Mouse (Mus musculus) forebrain, postnatal 0 days (tissue): Measurements from ENCODE around the gene Pik3r2. TPM values are rescaled to one million over a fixed set of nuclear protein-coding genes. Genes with fewer than 3 reads are reported as not detected.

ENCODE experiments used
- ATAC-seq: fragments of 200-750 bp; cut with Nextera tagmentation; 2 replicates; pipeline ENCODE4 v1.8.0; 2017; ENCODE audit warnings: mild to moderate bottlenecking, moderate library complexity
- DNase-seq: peaks from one replicate; pipeline ENCODE4 v3.0.0-alpha.2; 2015
- H3K27ac ChIP-seq: fragments of 300-500 bp; sonication (generic); 2 replicates; pipeline ENCODE4 v1.5.1; 2014; ENCODE audit warnings: low read depth, mild to moderate bottlenecking, antibody characterized with exemption, low read length, moderate library complexity, mixed read lengths
- H3K27me3 ChIP-seq: fragments of 300-500 bp; sonication (generic); 2 replicates; pipeline ENCODE4 v1.6.1; 2014; ENCODE audit warnings: mild to moderate bottlenecking, low read length, mixed read lengths; ENCODE audit not compliant: insufficient read depth
- H3K36me3 ChIP-seq: fragments of 300-500 bp; sonication (generic); 2 replicates; pipeline ENCODE4 v1.6.1; 2014; ENCODE audit warnings: mild to moderate bottlenecking, moderate library complexity; ENCODE audit not compliant: insufficient read depth
- H3K4me1 ChIP-seq: fragments of 300-500 bp; sonication (generic); 2 replicates; pipeline ENCODE4 v1.6.1; 2014; ENCODE audit warnings: antibody characterized with exemption; ENCODE audit not compliant: insufficient read depth
- H3K4me2 ChIP-seq: fragments of 300-500 bp; sonication (generic); 2 replicates; pipeline ENCODE4 v1.6.1; 2014; ENCODE audit warnings: low read depth, mild to moderate bottlenecking, moderate library complexity
- H3K4me3 ChIP-seq: fragments of 300-500 bp; sonication (generic); 2 replicates; pipeline ENCODE4 v1.5.1; 2014; ENCODE audit warnings: low read depth, low read length, mixed read lengths
- H3K9ac ChIP-seq: fragments of 300-500 bp; sonication (generic); 2 replicates; pipeline ENCODE4 v1.6.1; 2014; ENCODE audit warnings: mild to moderate bottlenecking
- H3K9me3 ChIP-seq: fragments of 300-500 bp; sonication (generic); 2 replicates; pipeline ENCODE4 v1.6.1; 2016; ENCODE audit warnings: low read length
- CTCF ChIP-seq: sonication (generic); IDR thresholded peaks from 2 replicates; pipeline ENCODE4 v1.5.1; 2016; ENCODE audit warnings: antibody characterized with exemption, control low read depth, low read depth
- WGBS: fragments of 180-500 bp; shearing (Covaris S2); extraction: QIAGEN DNeasy Blood & Tissue Kit; methylation state at CpG from one replicate; pipeline ENCODE4 v1.1.7; 2014; 5-methylcytosine and 5-hydroxymethylcytosine counted together
- polyA plus RNA-seq: library from polyadenylated mRNA; unstranded; fragments of >200 nt; fragmentation: Nextera tagmentation; extraction: Ambion mirVana; gene quantifications from 2 replicates; pipeline ENCODE4 v1.2.1, GENCODE M21; 2015
- total RNA-seq: library from RNA; depleted of rRNA; stranded (reverse); fragments of >200 nt; gene quantifications from 2 replicates; pipeline ENCODE4 v1.2.3, GENCODE M21; 2014

Gene Pik3r2
- total and polyA plus RNA-seq, 2 experiments from 2014 or later, result 147 to 170 TPM

GRCm38 (mm10) chr8:70820101-70820935 is 43.8 kb upstream of the Pik3r2 start:
- Histone ChIP-seq H3K9ac (no peak overlapping the region), H3K27ac (no peak overlapping the region), H3K4me3 (no peak overlapping the region), H3K4me1 (no peaks in the 10 kb centered on the region), H3K36me3 (no peaks in the 10 kb centered on the region), H3K27me3 (peaks cover 16% of the 10 kb centered on the region), H3K4me2 (no peak overlapping the region), H3K9me3 (0 out of 2 replicates have a peak, but pooled peaks cover 5% of the 10 kb centered on the region)
- peak; percentile 64; the same call in 1 of the 2 replicates for ATAC-seq
- TF ChIP-seq CTCF, result no peak
- WGBS, result 4% methylated on average over 31 of the region's 31 CpGs
- no peak for DNase-seq

- whole genome bisulfite sequencing, result 8% methylated on average over 30 of the region's 30 CpGs
These were observed 40.2 kb upstream of the Pik3r2 start for GRCm38 (mm10) chr8:70816679-70817078.

GRCm38 (mm10) chr8:70812885-70813284 is 36.4 kb upstream of the Pik3r2 start:
- Histone ChIP-seq H3K4me3 (no peak overlapping the region), H3K9me3 (no peaks in the 10 kb centered on the region), H3K9ac (no peak overlapping the region), H3K27ac (no peak overlapping the region), H3K36me3 (no peaks in the 10 kb centered on the region), H3K27me3 (no peaks in the 10 kb centered on the region), H3K4me2 (no peak overlapping the region), H3K4me1 (no peaks in the 10 kb centered on the region)
- no peak for DNase-seq
- ATAC-seq, result no peak
- 67% methylated on average over 4 of the region's 4 CpGs for WGBS
- TF ChIP-seq CTCF, result no peak

More at GRCm38 (mm10) chr8:70816679-70817078, 40.2 kb upstream of the Pik3r2 start:
- Histone ChIP-seq H3K4me2 (peak overlapping the region; percentile 15; the same call in 1 of the 2 replicates), H3K9ac (no peak overlapping the region), H3K27ac (no peak overlapping the region), H3K36me3 (no peaks in the 10 kb centered on the region), H3K9me3 (0 out of 2 replicates have a peak, but pooled peaks cover 5% of the 10 kb centered on the region), H3K4me3 (no peak overlapping the region), H3K27me3 (peaks cover 14% of the 10 kb centered on the region), H3K4me1 (no peaks in the 10 kb centered on the region)
- no peak for DNase-seq
- ATAC-seq, result peak; percentile 12; the same call in 1 of the 2 replicates
- TF ChIP-seq CTCF, result no peak

- Histone ChIP-seq H3K27ac (no peak overlapping the region), H3K36me3 (no peaks in the 10 kb centered on the region), H3K9me3 (no peaks in the 10 kb centered on the region), H3K4me3 (no peak overlapping the region), H3K4me2 (no peak overlapping the region), H3K4me1 (no peaks in the 10 kb centered on the region), H3K27me3 (no peaks in the 10 kb centered on the region), H3K9ac (no peak overlapping the region)
- no peak for TF ChIP-seq CTCF
- ATAC-seq (no peak), DNase-seq (no peak)
- 51% methylated on average over 4 of the region's 4 CpGs for WGBS
These were observed 35.5 kb upstream of the Pik3r2 start for GRCm38 (mm10) chr8:70812055-70812454.

GRCm38 (mm10) chr8:70810962-70811680 is 34.6 kb upstream of the Pik3r2 start:
- no peak for ATAC-seq
- no peak for DNase-seq
- Histone ChIP-seq H3K36me3 (no peaks in the 10 kb centered on the region), H3K27ac (no peak overlapping the region), H3K4me3 (no peak overlapping the region), H3K4me2 (no peak overlapping the region), H3K27me3 (no peaks in the 10 kb centered on the region), H3K4me1 (no peaks in the 10 kb centered on the region), H3K9me3 (no peaks in the 10 kb centered on the region), H3K9ac (no peak overlapping the region)
- TF ChIP-seq CTCF, result no peak
- WGBS, result 76% methylated on average over 20 of the region's 20 CpGs

GRCm38 (mm10) chr8:70808955-70809701 is 32.6 kb upstream of the Pik3r2 start:
- H3K36me3 ChIP-seq, result no peaks in the 10 kb centered on the region
- no peak overlapping the region for H3K4me2 ChIP-seq
- H3K9me3 ChIP-seq, result no peaks in the 10 kb centered on the region
- DNase-seq (no peak), ATAC-seq (no peak)
- TF ChIP-seq CTCF, result no peak
- 79% methylated on average over 8 of the region's 8 CpGs for WGBS
- no peak overlapping the region for H3K27ac ChIP-seq
- H3K27me3 ChIP-seq, result peaks cover 3% of the 10 kb centered on the region; the same call in 1 of the 2 replicates
- 0 out of 2 replicates have a peak, but pooled peaks cover 5% of the 10 kb centered on the region for H3K4me1 ChIP-seq
- no peak overlapping the region for H3K9ac ChIP-seq
- no peak overlapping the region for H3K4me3 ChIP-seq
